Comparison of ENCODE assay signal across 8 mouse cellular contexts in the genomic region with DNA sequence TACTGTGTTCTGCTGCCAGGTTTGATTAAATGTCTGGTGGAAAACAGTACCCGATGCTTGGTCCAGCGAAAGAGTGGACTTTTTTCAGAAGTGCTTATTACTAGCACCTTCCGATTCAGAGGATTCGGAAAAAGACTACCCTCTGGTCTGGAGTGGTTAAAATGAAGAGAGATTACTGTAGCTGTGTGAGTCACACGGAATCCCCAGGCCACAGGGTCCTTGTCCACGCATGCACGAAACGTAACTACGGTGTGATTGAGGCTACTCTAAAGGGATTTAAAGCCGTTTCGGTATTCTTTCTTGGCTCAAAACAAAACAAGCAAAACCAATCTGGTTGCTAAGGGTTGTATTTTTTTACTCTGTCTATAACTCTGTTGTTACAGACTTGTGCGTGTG. TPM values are rescaled to one million over a fixed set of nuclear protein-coding genes. Genes with fewer than 3 reads are reported as not detected.
DNase-seq lines count a peak whose midpoint lies in the region; ATAC-seq and TF ChIP-seq lines count a peak whose summit lies in the region.

No protein-coding gene starts in this region.

- ATAC-seq in lung, embryonic 14.5 days (ENCODE audit: insufficient read depth), result no peak
- ATAC-seq in intestine, embryonic 14.5 days (replicated peaks; ENCODE audit: low FRiP score, low TSS enrichment, low read depth), result peak; percentile 22
- no peak for ATAC-seq in neural tube, embryonic 14.5 days (ENCODE audit: low read depth)

- H3K4me1 ChIP-seq in lung, embryonic 14.5 days (ENCODE audit: insufficient read depth), result no peaks in the 10 kb centered on the region
- peaks cover 5% of the 10 kb centered on the region; the same call in 1 of the 2 replicates for H3K4me1 ChIP-seq in intestine, embryonic 14.5 days (replicated peaks; ENCODE audit: control insufficient read depth, insufficient read depth, low read length)
- H3K4me1 ChIP-seq in neural tube, embryonic 14.5 days (ENCODE audit: control insufficient read depth, insufficient read depth, low read length), result peaks cover 13% of the 10 kb centered on the region; the same call in 1 of the 2 replicates

- 6% methylated on average over 12 of the region's 12 CpGs for WGBS in lung, embryonic 14.5 days
- 3% methylated on average over 12 of the region's 12 CpGs for WGBS in intestine, embryonic 14.5 days
- WGBS in neural tube, embryonic 14.5 days, result 4% methylated on average over 12 of the region's 12 CpGs

- H3K27me3 ChIP-seq in lung, embryonic 14.5 days (ENCODE audit: insufficient read depth, low read length), result peaks cover 33% of the 10 kb centered on the region
- peaks cover 46% of the 10 kb centered on the region for H3K27me3 ChIP-seq in intestine, embryonic 14.5 days (replicated peaks; ENCODE audit: control insufficient read depth, insufficient read depth, low read length)
- H3K27me3 ChIP-seq in neural tube, embryonic 14.5 days (ENCODE audit: control insufficient read depth, insufficient read depth, low read length), result peaks cover 39% of the 10 kb centered on the region

- no peak for TF ChIP-seq CTCF in lung, embryonic 14.5 days (IDR thresholded peaks at IDR 0.05; ENCODE audit: low read depth)

- H3K9ac ChIP-seq in lung, embryonic 14.5 days, result peak overlapping the region; percentile 66
- H3K9ac ChIP-seq in intestine, embryonic 14.5 days (ENCODE audit: low read length), result peak overlapping the region; percentile 67
- H3K9ac ChIP-seq in neural tube, embryonic 14.5 days (replicated peaks; ENCODE audit: low read depth, low read length), result no peak overlapping the region

- DNase-seq in adrenal gland, adult 2 months, result peak; percentile 56
- DNase-seq in adrenal gland, postnatal 14 days, result no peak
- no peak for DNase-seq in lung, embryonic 14.5 days
- DNase-seq in lung, adult 18-20 months, result no peak
- DNase-seq in intestine, embryonic 14.5 days (ENCODE audit: low spot score), result no peak
- DNase-seq in kidney, postnatal 4 days, result no peak
- no peak for DNase-seq in gastrocnemius, postnatal 4 days (ENCODE audit: low spot score in 2 of 2)

- peak overlapping the region; percentile 22; the same call in 1 of the 2 replicates for H3K27ac ChIP-seq in lung, embryonic 14.5 days (ENCODE audit: low read depth)
- 0 out of 2 replicates have a peak overlapping the region, but pooled peaks have one; percentile 79 for H3K27ac ChIP-seq in intestine, embryonic 14.5 days (ENCODE audit: low read depth)
- H3K27ac ChIP-seq in neural tube, embryonic 14.5 days (ENCODE audit: low read depth, low read length), result no peak overlapping the region

- peak overlapping the region; percentile 84 for H3K4me2 ChIP-seq in lung, embryonic 14.5 days
- peak overlapping the region; percentile 82 for H3K4me2 ChIP-seq in intestine, embryonic 14.5 days (ENCODE audit: low read length)
- H3K4me2 ChIP-seq in neural tube, embryonic 14.5 days (ENCODE audit: low read depth, low read length), result peak overlapping the region; percentile 99

- peak overlapping the region; percentile 60 for H3K4me3 ChIP-seq in lung, embryonic 14.5 days (ENCODE audit: low read depth, low read length)
- H3K4me3 ChIP-seq in intestine, embryonic 14.5 days (ENCODE audit: low read depth, low read length), result peak overlapping the region; percentile 53
- peak overlapping the region; percentile 63 for H3K4me3 ChIP-seq in neural tube, embryonic 14.5 days (ENCODE audit: low read depth, low read length)

- no peaks in the 10 kb centered on the region for H3K36me3 ChIP-seq in lung, embryonic 14.5 days (ENCODE audit: insufficient read depth)
- H3K36me3 ChIP-seq in intestine, embryonic 14.5 days (ENCODE audit: control insufficient read depth, insufficient read depth, low read length), result no peaks in the 10 kb centered on the region
- no peaks in the 10 kb centered on the region for H3K36me3 ChIP-seq in neural tube, embryonic 14.5 days (ENCODE audit: control insufficient read depth, insufficient read depth, low read length)

- no peaks in the 10 kb centered on the region for H3K9me3 ChIP-seq in lung, embryonic 14.5 days (ENCODE audit: low read depth, low read length)
- no peaks in the 10 kb centered on the region for H3K9me3 ChIP-seq in intestine, embryonic 14.5 days (ENCODE audit: control insufficient read depth, low read length)
- H3K9me3 ChIP-seq in neural tube, embryonic 14.5 days (ENCODE audit: control insufficient read depth, low read length), result no peaks in the 10 kb centered on the region

RNA-seq across cellular contexts. Expression of a gene that starts 0.5 kb away (rescaled TPM):
- 10 to 100 TPM in 1 of 2 experiments, 1 to 10 TPM in 1; 5.7 to 23.9 TPM for total RNA-seq in adrenal gland, adult 2 months (2021)
- 0.32 and 0.49 TPM in 2 replicates for polyA plus RNA-seq in adrenal gland, adult 2 months (2012; rRNA removed)
- total RNA-seq in adrenal gland, postnatal 14 days (2021), result 4.4 and 6.7 TPM in 2 replicates
- 28.9 and 30.0 TPM in 2 replicates for polyA plus RNA-seq in lung, embryonic 14.5 days (2014; fragmentation: Nextera tagmentation; extraction: Ambion mirVana)
- polyA plus RNA-seq in intestine, embryonic 14.5 days (2014; fragmentation: Nextera tagmentation; extraction: Ambion mirVana), result 71.7 and 74.6 TPM in 2 replicates
- polyA plus RNA-seq in neural tube, embryonic 14.5 days (2014; fragmentation: Nextera tagmentation; extraction: Ambion mirVana), result 3.7 and 5.0 TPM in 2 replicates
- total RNA-seq in gastrocnemius, postnatal 4 days (2021), result under 1 TPM; 0.29 to 0.54 TPM
